Mouse (Mus musculus): ENCODE results near the gene Nrxn3. TPM values are rescaled to one million over a fixed set of nuclear protein-coding genes. Genes with fewer than 3 reads are reported as not detected.

Nrxn3 gene
- polyA plus RNA-seq, 1 experiment from 2014 or later, result 94.1 TPM

DNA sequence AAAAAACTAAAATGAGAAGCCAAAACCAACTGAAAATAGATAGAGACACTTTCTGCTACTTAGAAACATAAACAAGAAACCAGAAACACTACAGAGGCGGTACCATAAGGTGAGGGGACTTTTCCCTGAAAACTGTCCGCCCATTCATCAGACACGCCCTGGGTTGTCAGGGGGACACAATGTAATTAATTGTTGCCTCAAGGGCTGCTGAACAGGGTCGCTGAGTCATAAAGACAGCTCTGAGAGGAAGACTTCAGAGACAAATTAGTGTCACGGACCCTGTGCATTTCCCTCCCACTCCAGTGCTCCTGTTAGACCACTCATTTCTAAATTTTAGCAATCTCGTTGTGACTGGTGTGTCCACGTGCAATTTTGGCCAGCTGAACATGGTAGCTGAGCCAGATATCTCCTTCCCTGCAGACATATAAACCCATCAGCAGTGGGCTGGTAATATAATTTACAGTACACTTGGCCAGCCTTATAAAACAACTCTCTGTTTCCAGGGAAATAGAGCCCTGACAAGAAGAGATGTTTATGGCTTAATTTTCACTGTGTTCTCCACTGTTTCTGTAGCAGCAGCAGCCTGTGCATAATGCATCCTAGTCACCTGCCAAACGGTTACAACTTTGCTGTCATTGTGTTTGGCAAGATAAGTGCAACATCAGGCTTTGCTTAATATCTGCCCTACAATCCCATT, 603.3 kb downstream of the Nrxn3 start:
- Histone ChIP-seq H3K4me2 (no peak overlapping the region), H3K4me3 (no peak overlapping the region), H3K27ac (replicated peaks) (no peak overlapping the region), H3K27me3 (no peaks in the 10 kb centered on the region), H3K36me3 (no peaks in the 10 kb centered on the region), H3K9me3 (no peaks in the 10 kb centered on the region), H3K9ac (no peak overlapping the region), H3K4me1 (replicated peaks) (no peaks in the 10 kb centered on the region; the same call in 1 of the 2 replicates)
- 20% methylated on average over 8 of the region's 8 CpGs for WGBS
- peak; percentile 23; the same call in 1 of the 2 replicates for ATAC-seq (ENCODE audit: low FRiP score, low read depth)

GRCm38 (mm10) chr12:89331474-89332263, 609.0 kb downstream of the Nrxn3 start:
- WGBS, result 95% methylated on average over 3 of the region's 3 CpGs
- H3K4me3 ChIP-seq, result no peak overlapping the region
- no peak for ATAC-seq (ENCODE audit: low FRiP score, low read depth)
- no peak overlapping the region for H3K4me2 ChIP-seq
- no peak overlapping the region for H3K27ac ChIP-seq (replicated peaks)
- no peaks in the 10 kb centered on the region for H3K36me3 ChIP-seq
- H3K27me3 ChIP-seq, result no peaks in the 10 kb centered on the region
- no peaks in the 10 kb centered on the region for H3K9me3 ChIP-seq
- no peak overlapping the region for H3K9ac ChIP-seq
- no peaks in the 10 kb centered on the region for H3K4me1 ChIP-seq (replicated peaks)

GRCm38 (mm10) chr12:89333486-89333885, 610.8 kb downstream of the Nrxn3 start:
- no peaks in the 10 kb centered on the region for H3K9me3 ChIP-seq
- H3K4me2 ChIP-seq, result no peak overlapping the region
- no peak overlapping the region for H3K4me3 ChIP-seq
- WGBS, result 85% methylated on average over 5 of the region's 5 CpGs
- no peak overlapping the region for H3K27ac ChIP-seq (replicated peaks)
- ATAC-seq (ENCODE audit: low FRiP score, low read depth), result no peak
- H3K36me3 ChIP-seq, result no peaks in the 10 kb centered on the region
- H3K27me3 ChIP-seq, result no peaks in the 10 kb centered on the region
- no peaks in the 10 kb centered on the region for H3K4me1 ChIP-seq (replicated peaks)
- H3K9ac ChIP-seq, result no peak overlapping the region

DNA sequence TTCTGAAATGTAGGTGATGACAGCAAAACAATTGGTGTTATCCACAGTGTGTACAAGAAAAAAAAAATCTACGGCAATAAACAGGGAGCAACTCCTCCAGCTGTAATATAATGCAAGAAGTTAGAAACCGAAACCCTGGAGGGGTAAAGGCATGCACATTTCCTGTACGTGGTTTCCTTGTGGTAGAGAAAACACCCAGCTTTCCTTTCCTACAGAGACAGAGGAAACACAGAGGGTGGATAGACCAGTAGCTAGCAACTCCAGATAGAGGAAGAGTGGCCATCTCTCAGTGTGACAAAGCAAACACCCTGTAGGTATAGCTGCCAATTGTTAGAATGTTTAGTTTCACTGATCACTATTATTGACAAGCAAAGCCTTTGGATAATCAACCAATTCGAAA, 642.2 kb downstream of the Nrxn3 start:
- ATAC-seq (ENCODE audit: low FRiP score, low read depth), result no peak
- H3K36me3 ChIP-seq, result no peaks in the 10 kb centered on the region
- no peaks in the 10 kb centered on the region for H3K4me1 ChIP-seq (replicated peaks)
- no peaks in the 10 kb centered on the region for H3K27me3 ChIP-seq
- H3K4me3 ChIP-seq, result no peak overlapping the region
- H3K9ac ChIP-seq, result no peak overlapping the region
- H3K27ac ChIP-seq (replicated peaks), result no peak overlapping the region
- WGBS, result 82% methylated on average over 4 of the region's 4 CpGs
- no peaks in the 10 kb centered on the region for H3K9me3 ChIP-seq
- no peak overlapping the region for H3K4me2 ChIP-seq

DNA sequence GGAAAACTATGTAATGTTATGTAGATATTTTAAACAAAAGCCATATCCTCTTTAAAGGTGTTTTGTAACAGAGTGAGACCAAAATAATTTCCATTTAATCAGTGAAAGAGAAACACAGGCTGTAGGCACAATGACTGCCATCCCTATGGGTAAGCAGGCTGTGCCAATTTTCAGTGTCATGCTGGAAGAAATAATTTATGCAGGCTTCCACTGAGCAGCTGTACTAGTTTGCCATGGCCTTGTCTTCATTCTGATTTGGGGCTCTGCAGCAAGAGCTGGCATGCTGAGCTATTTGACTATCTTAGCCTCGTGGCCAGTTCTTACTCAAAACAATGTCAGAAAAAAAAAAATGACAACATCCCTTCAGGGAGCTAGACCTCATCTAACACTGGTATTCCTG, 647.3 kb downstream of the Nrxn3 start:
- no peak overlapping the region for H3K4me2 ChIP-seq
- no peak overlapping the region for H3K27ac ChIP-seq (replicated peaks)
- no peak overlapping the region for H3K9ac ChIP-seq
- H3K36me3 ChIP-seq, result no peaks in the 10 kb centered on the region
- no peak overlapping the region for H3K4me3 ChIP-seq
- no peaks in the 10 kb centered on the region for H3K9me3 ChIP-seq
- H3K27me3 ChIP-seq, result no peaks in the 10 kb centered on the region
- 24% methylated on average over 1 of the region's 1 CpGs for WGBS
- ATAC-seq (ENCODE audit: low FRiP score, low read depth), result peak; percentile 77; the same call in 1 of the 2 replicates
- 0 out of 2 replicates have a peak, but pooled peaks cover 4% of the 10 kb centered on the region for H3K4me1 ChIP-seq (replicated peaks)

GRCm38 (mm10) chr12:89376600-89376999, 653.9 kb downstream of the Nrxn3 start:
- Histone ChIP-seq H3K27ac (replicated peaks) (peak overlapping the region; percentile 45; the same call in 1 of the 2 replicates), H3K27me3 (no peaks in the 10 kb centered on the region), H3K9me3 (no peaks in the 10 kb centered on the region), H3K4me3 (no peak overlapping the region), H3K9ac (no peak overlapping the region), H3K4me1 (replicated peaks) (peaks cover 7% of the 10 kb centered on the region; the same call in 1 of the 2 replicates), H3K4me2 (no peak overlapping the region), H3K36me3 (no peaks in the 10 kb centered on the region)
- ATAC-seq (ENCODE audit: low FRiP score, low read depth), result no peak
- WGBS, result 50% methylated on average over 1 of the region's 1 CpGs

GRCm38 (mm10) chr12:89377051-89377643, 654.5 kb downstream of the Nrxn3 start:
- 41% methylated on average over 5 of the region's 5 CpGs for WGBS
- peak; percentile 71 for ATAC-seq (ENCODE audit: low FRiP score, low read depth)

DNA sequence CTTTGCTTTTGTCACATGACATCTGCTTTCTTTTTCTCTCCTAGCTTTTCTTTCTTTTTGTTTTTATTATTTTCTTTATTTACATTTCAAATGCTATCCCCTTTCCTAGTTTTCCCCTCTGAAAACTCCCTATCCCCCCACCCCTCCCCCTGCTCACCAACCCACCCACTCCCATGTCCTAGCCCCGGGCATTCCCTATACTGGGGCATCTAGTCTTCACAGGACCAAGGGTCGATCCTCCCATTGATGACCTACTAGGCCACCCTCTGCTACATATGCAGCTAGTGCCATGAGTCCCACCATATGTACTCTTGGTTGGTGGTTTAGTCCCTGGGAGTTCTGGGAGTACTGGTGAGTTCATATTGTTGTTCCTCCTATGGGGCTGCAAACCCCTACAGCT, 655.0 kb downstream of the Nrxn3 start:
- ATAC-seq (ENCODE audit: low FRiP score, low read depth), result no peak
- H3K36me3 ChIP-seq, result no peaks in the 10 kb centered on the region
- 91% methylated on average over 2 of the region's 2 CpGs for WGBS

More at GRCm38 (mm10) chr12:89377051-89377643, 654.5 kb downstream of the Nrxn3 start:
- Histone ChIP-seq H3K4me3 (no peak overlapping the region), H3K27ac (replicated peaks) (peak overlapping the region; percentile 45; the same call in 1 of the 2 replicates), H3K9me3 (no peaks in the 10 kb centered on the region), H3K4me1 (replicated peaks) (peaks cover 7% of the 10 kb centered on the region; the same call in 1 of the 2 replicates), H3K27me3 (no peaks in the 10 kb centered on the region), H3K9ac (no peak overlapping the region), H3K4me2 (no peak overlapping the region), H3K36me3 (no peaks in the 10 kb centered on the region)

GRCm38 (mm10) chr12:89383254-89383653, 660.6 kb downstream of the Nrxn3 start:
- ATAC-seq (ENCODE audit: low FRiP score, low read depth), result peak; percentile 66; the same call in 1 of the 2 replicates

More for the DNA sequence above, 655.0 kb downstream of the Nrxn3 start:
- H3K4me3 ChIP-seq, result no peak overlapping the region
- no peak overlapping the region for H3K9ac ChIP-seq
- peaks cover 7% of the 10 kb centered on the region; the same call in 1 of the 2 replicates for H3K4me1 ChIP-seq (replicated peaks)
- H3K27me3 ChIP-seq, result no peaks in the 10 kb centered on the region
- no peak overlapping the region for H3K4me2 ChIP-seq
- H3K27ac ChIP-seq (replicated peaks), result no peak overlapping the region
- no peaks in the 10 kb centered on the region for H3K9me3 ChIP-seq

DNA sequence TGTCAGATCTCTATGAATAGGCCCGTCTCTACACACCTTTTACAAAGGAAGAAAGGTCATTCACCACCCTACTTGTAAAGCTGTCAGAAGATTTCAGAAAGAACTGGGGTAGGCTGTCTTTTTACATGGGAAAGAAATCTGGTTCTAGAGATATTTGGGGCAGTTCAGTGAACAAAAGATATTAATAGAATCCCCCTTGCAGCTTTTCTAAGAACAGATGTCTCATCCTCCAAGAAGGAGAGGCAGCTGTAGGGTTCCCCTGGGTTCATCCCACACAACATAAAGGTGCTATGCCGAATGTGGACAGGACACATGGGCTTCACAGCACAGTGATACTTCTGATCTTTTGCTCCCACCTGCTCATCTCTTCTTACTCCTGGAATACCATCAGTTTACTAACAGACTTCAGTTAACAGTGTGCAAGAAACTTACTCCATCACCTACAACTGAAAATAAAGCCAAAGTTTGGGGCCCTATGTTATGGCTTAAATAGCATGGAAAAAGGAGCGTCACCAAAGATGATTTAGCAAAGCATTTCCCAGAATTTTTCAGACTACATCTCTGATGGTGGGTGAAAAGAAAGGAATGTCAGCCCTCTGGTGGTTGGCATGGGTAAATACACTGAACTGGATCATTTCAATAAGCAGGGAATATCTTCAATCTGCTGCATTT, 672.6 kb downstream of the Nrxn3 start:
- Histone ChIP-seq H3K4me1 (replicated peaks) (no peaks in the 10 kb centered on the region), H3K4me2 (no peak overlapping the region), H3K27me3 (no peaks in the 10 kb centered on the region), H3K36me3 (no peaks in the 10 kb centered on the region), H3K9ac (no peak overlapping the region), H3K27ac (replicated peaks) (no peak overlapping the region), H3K9me3 (no peaks in the 10 kb centered on the region), H3K4me3 (no peak overlapping the region)
- ATAC-seq (ENCODE audit: low FRiP score, low read depth), result no peak
- 58% methylated on average over 3 of the region's 3 CpGs for WGBS

More at GRCm38 (mm10) chr12:89383254-89383653, 660.6 kb downstream of the Nrxn3 start:
- 20% methylated on average over 3 of the region's 3 CpGs for WGBS
- Histone ChIP-seq H3K4me1 (replicated peaks) (no peaks in the 10 kb centered on the region), H3K9ac (no peak overlapping the region), H3K27me3 (no peaks in the 10 kb centered on the region), H3K27ac (replicated peaks) (no peak overlapping the region), H3K4me3 (no peak overlapping the region), H3K9me3 (no peaks in the 10 kb centered on the region), H3K36me3 (no peaks in the 10 kb centered on the region), H3K4me2 (no peak overlapping the region)

DNA sequence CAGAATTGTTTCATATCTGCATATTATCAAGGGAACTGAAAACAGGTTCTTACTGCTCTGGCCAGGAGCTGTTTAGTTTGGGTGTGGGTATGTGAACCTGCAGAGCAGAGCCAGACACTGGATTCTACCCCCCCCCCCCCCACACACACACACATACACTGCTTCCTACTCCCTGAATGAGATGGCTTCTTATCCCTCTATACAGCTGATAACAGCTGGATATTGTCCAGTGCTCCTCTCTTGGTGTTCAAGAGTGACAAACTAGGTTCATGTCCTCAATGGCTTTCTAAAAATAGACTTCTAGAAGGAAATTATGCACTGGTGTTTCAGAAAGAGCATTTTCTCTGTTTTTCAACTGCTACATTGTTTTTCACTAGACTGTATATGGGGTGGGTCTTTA, 713.8 kb downstream of the Nrxn3 start:
- Histone ChIP-seq H3K4me2 (no peak overlapping the region), H3K4me3 (no peak overlapping the region), H3K27ac (replicated peaks) (no peak overlapping the region), H3K9ac (no peak overlapping the region), H3K27me3 (no peaks in the 10 kb centered on the region), H3K9me3 (no peaks in the 10 kb centered on the region), H3K4me1 (replicated peaks) (no peaks in the 10 kb centered on the region), H3K36me3 (no peaks in the 10 kb centered on the region)
- no peak for ATAC-seq (ENCODE audit: low FRiP score, low read depth)
